In genomic region chr15:101006251-101007040, GRCm38 (mm10) we compare ENCODE assay signal across 7 mouse cellular contexts. TPM values are rescaled to one million over a fixed set of nuclear protein-coding genes. Genes with fewer than 3 reads are reported as not detected.
DNase-seq lines count a peak whose midpoint lies in the region; ATAC-seq and TF ChIP-seq lines count a peak whose summit lies in the region.

No protein-coding gene starts in this region.

- H3K27ac ChIP-seq in embryonic facial prominence, embryonic 11.5 days (replicated peaks; ENCODE audit: low read depth, low read length), result no peak overlapping the region
- H3K27ac ChIP-seq in heart, embryonic 13.5 days (replicated peaks), result no peak overlapping the region
- H3K27ac ChIP-seq in kidney, embryonic 16.5 days (ENCODE audit: low read length), result peak overlapping the region; percentile 51; the same call in 1 of the 2 replicates
- peak overlapping the region; percentile 76 for H3K27ac ChIP-seq in small intestine, adult 2 months (ENCODE audit: insufficient read depth, low read depth, low read length)

- no peaks in the 10 kb centered on the region for H3K9me3 ChIP-seq in embryonic facial prominence, embryonic 11.5 days (replicated peaks; ENCODE audit: control insufficient read depth, low read length)
- H3K9me3 ChIP-seq in heart, embryonic 13.5 days, result no peaks in the 10 kb centered on the region
- no peaks in the 10 kb centered on the region for H3K9me3 ChIP-seq in kidney, embryonic 16.5 days (ENCODE audit: low read length)

- DNase-seq in ZHBTc4 (ENCODE audit: low read depth, low spot score), result peak; percentile 64
- DNase-seq in embryonic facial prominence, embryonic 11.5 days (ENCODE audit: low spot score), result peak; percentile 79
- peak; percentile 51 for DNase-seq in lung, postnatal 25 days (ENCODE audit: low spot score)
- DNase-seq in spleen, postnatal 4 days (ENCODE audit: low spot score in 2 of 2), result no peak

- ATAC-seq in embryonic facial prominence, embryonic 11.5 days (replicated peaks; ENCODE audit: insufficient number of reproducible peaks, low FRiP score, low TSS enrichment, low read depth), result peak; percentile 89
- no peak for ATAC-seq in heart, embryonic 13.5 days (ENCODE audit: extremely low read depth, insufficient number of reproducible peaks, low FRiP score, low TSS enrichment)
- peak; percentile 96 for ATAC-seq in kidney, embryonic 16.5 days (ENCODE audit: low FRiP score, low TSS enrichment)

- H3K4me2 ChIP-seq in embryonic facial prominence, embryonic 11.5 days (ENCODE audit: low read depth, low read length), result peak overlapping the region; percentile 46
- peak overlapping the region; percentile 76 for H3K4me2 ChIP-seq in heart, embryonic 13.5 days
- H3K4me2 ChIP-seq in kidney, embryonic 16.5 days (replicated peaks; ENCODE audit: low read depth, low read length), result peak overlapping the region; percentile 62

- TF ChIP-seq CTCF in small intestine, adult 2 months (IDR thresholded peaks at IDR 0.05; ENCODE audit: extremely low read depth, insufficient read length, insufficient replicate concordance, low read depth, low read length), result no peak

- H3K4me1 ChIP-seq in embryonic facial prominence, embryonic 11.5 days (ENCODE audit: control insufficient read depth, insufficient read depth, low read length), result no peaks in the 10 kb centered on the region
- peaks cover 6% of the 10 kb centered on the region for H3K4me1 ChIP-seq in heart, embryonic 13.5 days
- H3K4me1 ChIP-seq in kidney, embryonic 16.5 days (ENCODE audit: insufficient read depth, low read length), result peaks cover 4% of the 10 kb centered on the region; the same call in 1 of the 2 replicates
- H3K4me1 ChIP-seq in small intestine, adult 2 months (ENCODE audit: control insufficient read depth, insufficient read depth, insufficient read length, low read length), result peaks cover 9% of the 10 kb centered on the region; the same call in 1 of the 2 replicates

- H3K27me3 ChIP-seq in embryonic facial prominence, embryonic 11.5 days (ENCODE audit: control insufficient read depth, insufficient read depth, low read length), result no peaks in the 10 kb centered on the region
- peaks cover 40% of the 10 kb centered on the region for H3K27me3 ChIP-seq in heart, embryonic 13.5 days (replicated peaks)
- H3K27me3 ChIP-seq in kidney, embryonic 16.5 days (ENCODE audit: insufficient read depth, low read length), result no peaks in the 10 kb centered on the region
- no peaks in the 10 kb centered on the region for H3K27me3 ChIP-seq in small intestine, adult 2 months (ENCODE audit: control insufficient read depth, insufficient read depth, low read length)

- H3K4me3 ChIP-seq in embryonic facial prominence, embryonic 11.5 days (ENCODE audit: low read depth, low read length), result peak overlapping the region; percentile 34
- H3K4me3 ChIP-seq in heart, embryonic 13.5 days, result peak overlapping the region; percentile 58
- peak overlapping the region; percentile 53 for H3K4me3 ChIP-seq in kidney, embryonic 16.5 days (ENCODE audit: low read length)
- peak overlapping the region; percentile 57 for H3K4me3 ChIP-seq in small intestine, adult 2 months (ENCODE audit: low read depth, low read length)

- H3K9ac ChIP-seq in embryonic facial prominence, embryonic 11.5 days (replicated peaks; ENCODE audit: low read length), result peak overlapping the region; percentile 52
- H3K9ac ChIP-seq in heart, embryonic 13.5 days, result peak overlapping the region; percentile 73
- peak overlapping the region; percentile 67 for H3K9ac ChIP-seq in kidney, embryonic 16.5 days (replicated peaks; ENCODE audit: low read length)

- H3K36me3 ChIP-seq in embryonic facial prominence, embryonic 11.5 days (replicated peaks; ENCODE audit: control insufficient read depth, insufficient read depth, low read depth, low read length), result no peaks in the 10 kb centered on the region
- no peaks in the 10 kb centered on the region for H3K36me3 ChIP-seq in heart, embryonic 13.5 days
- no peaks in the 10 kb centered on the region for H3K36me3 ChIP-seq in kidney, embryonic 16.5 days (ENCODE audit: insufficient read depth, low read length)
- H3K36me3 ChIP-seq in small intestine, adult 2 months (ENCODE audit: control insufficient read depth, insufficient read depth, low read length), result no peaks in the 10 kb centered on the region

- 14% methylated on average over 14 of the region's 15 CpGs for WGBS in embryonic facial prominence, embryonic 11.5 days
- 15% methylated on average over 14 of the region's 15 CpGs for WGBS in heart, embryonic 13.5 days
- 10% methylated on average over 14 of the region's 15 CpGs for WGBS in kidney, embryonic 16.5 days
- WGBS in small intestine, adult 2 months, result 5% methylated on average over 15 of the region's 15 CpGs

- TF ChIP-seq POLR2A in small intestine, adult 2 months (IDR thresholded peaks at IDR 0.05; ENCODE audit: low read depth, low read length), result no peak

RNA-seq across cellular contexts. Expression of gene Gm47841, which starts 40.8 kb away (rescaled TPM):
- not detected in 2 replicates for polyA plus RNA-seq in embryonic facial prominence, embryonic 11.5 days (2014; fragmentation: Nextera tagmentation; extraction: Ambion mirVana)
- polyA plus RNA-seq in heart, embryonic 13.5 days (2015; fragmentation: Nextera tagmentation; extraction: Ambion mirVana), result not detected in 2 replicates
- not detected in 2 replicates for polyA plus RNA-seq in kidney, embryonic 16.5 days (2015; fragmentation: Nextera tagmentation; extraction: Ambion mirVana)
- polyA plus RNA-seq in small intestine, adult 2 months (2012; rRNA removed), result 0.18 TPM in 1 of 2 replicates, not detected in the other

Comparison
In these comparisons a context has a peak if more than half of its experiments do, and no peak if none do; other contexts are left out.
1. DNase-seq: peak in ZHBTc4 (single experiment), embryonic facial prominence, embryonic 11.5 days (single experiment) and lung, postnatal 25 days (single experiment); none in spleen, postnatal 4 days (0 of 2).
2. H3K27ac ChIP-seq: peak in kidney, embryonic 16.5 days (single experiment) and small intestine, adult 2 months (single experiment); none in embryonic facial prominence, embryonic 11.5 days (single experiment) and heart, embryonic 13.5 days (single experiment).
3. Peak in every context shown above with its lines, with median percentiles within 50 percentile points of each other: H3K4me2 ChIP-seq, H3K4me3 ChIP-seq and H3K9ac ChIP-seq.